Mouse (Mus musculus): Measurements from ENCODE around the gene Zfp710. TPM values are rescaled to one million over a fixed set of nuclear protein-coding genes. Genes with fewer than 3 reads are reported as not detected.

Zfp710 gene
- polyA plus RNA-seq, 1 experiment from 2014 or later = 13.5 TPM

- no peak overlapping the region for H3K9ac ChIP-seq
- no peaks in the 10 kb centered on the region for H3K4me1 ChIP-seq (replicated peaks)
- no peaks in the 10 kb centered on the region for H3K36me3 ChIP-seq
- H3K27ac ChIP-seq = no peak overlapping the region
- peak; percentile 70 for ATAC-seq
- no peak overlapping the region for H3K4me3 ChIP-seq (replicated peaks)
- H3K4me2 ChIP-seq (replicated peaks) = no peak overlapping the region
- 54% methylated on average over 7 of the region's 7 CpGs for WGBS
- no peaks in the 10 kb centered on the region for H3K9me3 ChIP-seq
- no peaks in the 10 kb centered on the region for H3K27me3 ChIP-seq (replicated peaks)
These were observed 10.6 kb upstream of the Zfp710 start for GRCm38 (mm10) chr7:80013884-80014550.

DNA sequence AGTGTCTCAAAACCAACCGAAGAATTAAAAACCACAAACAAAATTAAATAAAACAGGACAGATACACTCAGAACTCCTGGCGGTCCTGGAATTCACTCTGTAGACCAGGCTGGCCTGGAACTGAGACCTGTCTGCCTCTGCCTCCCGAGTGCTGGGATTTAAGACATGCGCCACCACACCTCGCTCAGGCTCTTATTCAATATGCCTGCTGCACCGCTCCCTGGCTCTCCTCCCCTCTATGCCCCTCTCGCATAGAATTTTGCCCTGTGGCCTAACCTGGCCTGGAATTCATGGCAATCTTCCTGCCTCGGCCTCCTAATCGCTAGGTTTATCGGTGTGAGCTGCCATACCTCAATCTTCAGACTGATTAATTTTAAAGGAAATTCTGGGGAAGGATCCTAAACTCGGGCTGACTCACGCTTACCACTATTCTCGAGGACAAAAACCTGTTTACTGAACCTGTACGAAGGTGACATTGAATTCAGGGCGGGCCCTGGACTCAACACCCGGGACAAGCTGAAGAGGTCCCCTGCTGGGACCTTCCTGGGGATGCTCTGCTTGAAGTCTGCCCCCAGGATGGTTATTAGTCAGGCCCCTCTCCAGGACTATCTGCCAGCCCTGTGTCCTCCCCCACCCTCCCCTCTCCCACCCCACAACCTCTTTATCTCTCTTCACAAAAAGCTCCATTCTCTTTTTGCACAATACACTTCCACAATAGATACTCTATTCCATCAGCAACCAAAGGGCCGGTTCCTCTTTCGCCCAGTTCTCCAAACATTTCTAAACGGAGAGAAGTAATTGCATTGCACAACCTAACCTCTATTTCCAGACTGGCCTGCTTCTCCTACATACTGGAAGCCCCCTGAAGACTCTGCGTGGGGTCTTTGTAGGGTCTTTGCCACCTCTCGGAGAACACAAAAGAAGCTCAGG, 9.5 kb upstream of the Zfp710 start:
- H3K4me3 ChIP-seq (replicated peaks) = no peak overlapping the region
- no peak overlapping the region for H3K27ac ChIP-seq
- H3K36me3 ChIP-seq = no peaks in the 10 kb centered on the region
- no peak for ATAC-seq
- WGBS = 87% methylated on average over 21 of the region's 21 CpGs
- no peaks in the 10 kb centered on the region for H3K27me3 ChIP-seq (replicated peaks)
- no peak overlapping the region for H3K9ac ChIP-seq
- no peak overlapping the region for H3K4me2 ChIP-seq (replicated peaks)
- H3K4me1 ChIP-seq (replicated peaks) = no peaks in the 10 kb centered on the region
- no peaks in the 10 kb centered on the region for H3K9me3 ChIP-seq

DNA sequence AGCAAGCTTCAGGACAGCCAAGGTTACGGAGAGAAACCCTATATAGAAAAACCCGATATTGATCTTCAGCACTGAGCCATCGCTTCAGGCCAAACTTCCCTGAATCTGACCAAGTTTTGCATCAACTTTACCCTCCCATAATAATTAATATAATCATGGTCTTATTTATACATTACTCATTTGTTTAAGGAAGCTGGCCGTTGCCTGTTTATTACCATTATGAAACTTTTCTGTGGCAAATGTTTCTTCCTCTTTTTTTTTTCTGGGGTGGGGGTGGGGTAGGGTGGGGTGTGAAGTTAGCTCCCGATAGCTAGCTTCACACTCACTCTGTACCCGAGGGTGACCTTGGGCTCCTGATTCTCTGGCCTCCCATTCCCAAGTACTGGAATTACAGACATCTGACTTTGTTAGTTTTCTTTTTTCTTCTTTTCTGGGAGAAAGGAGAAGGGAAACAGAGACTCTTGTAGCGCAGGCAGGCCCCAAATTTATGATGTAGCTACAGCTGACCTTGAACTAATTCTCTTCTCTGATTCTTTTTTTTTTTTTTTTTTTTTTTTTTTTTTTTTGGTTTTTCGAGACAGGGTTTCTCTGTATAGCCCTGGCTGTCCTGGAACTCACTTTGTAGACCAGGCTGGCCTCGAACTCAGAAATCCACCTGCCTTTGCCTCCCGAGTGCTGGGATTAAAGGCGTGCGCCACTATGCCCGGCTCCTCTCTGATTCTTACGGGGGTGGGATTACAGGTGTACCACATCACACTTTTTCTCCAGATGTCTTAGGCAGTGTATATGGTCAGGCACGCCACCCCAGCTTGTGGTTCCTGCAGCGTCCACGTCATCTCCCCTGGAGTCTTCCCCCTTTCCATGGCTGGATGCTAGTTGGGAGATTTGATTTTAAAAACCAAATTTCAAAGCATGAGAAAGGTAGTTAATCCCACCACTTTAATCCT, 5.8 kb upstream of the Zfp710 start:
- H3K4me2 ChIP-seq (replicated peaks) = no peak overlapping the region
- H3K4me1 ChIP-seq (replicated peaks) = no peaks in the 10 kb centered on the region
- no peak overlapping the region for H3K4me3 ChIP-seq (replicated peaks)
- no peak for ATAC-seq
- WGBS = 67% methylated on average over 16 of the region's 17 CpGs
- H3K27ac ChIP-seq = no peak overlapping the region
- no peak overlapping the region for H3K9ac ChIP-seq
- H3K9me3 ChIP-seq = no peaks in the 10 kb centered on the region
- no peaks in the 10 kb centered on the region for H3K27me3 ChIP-seq (replicated peaks)
- no peaks in the 10 kb centered on the region for H3K36me3 ChIP-seq

DNA sequence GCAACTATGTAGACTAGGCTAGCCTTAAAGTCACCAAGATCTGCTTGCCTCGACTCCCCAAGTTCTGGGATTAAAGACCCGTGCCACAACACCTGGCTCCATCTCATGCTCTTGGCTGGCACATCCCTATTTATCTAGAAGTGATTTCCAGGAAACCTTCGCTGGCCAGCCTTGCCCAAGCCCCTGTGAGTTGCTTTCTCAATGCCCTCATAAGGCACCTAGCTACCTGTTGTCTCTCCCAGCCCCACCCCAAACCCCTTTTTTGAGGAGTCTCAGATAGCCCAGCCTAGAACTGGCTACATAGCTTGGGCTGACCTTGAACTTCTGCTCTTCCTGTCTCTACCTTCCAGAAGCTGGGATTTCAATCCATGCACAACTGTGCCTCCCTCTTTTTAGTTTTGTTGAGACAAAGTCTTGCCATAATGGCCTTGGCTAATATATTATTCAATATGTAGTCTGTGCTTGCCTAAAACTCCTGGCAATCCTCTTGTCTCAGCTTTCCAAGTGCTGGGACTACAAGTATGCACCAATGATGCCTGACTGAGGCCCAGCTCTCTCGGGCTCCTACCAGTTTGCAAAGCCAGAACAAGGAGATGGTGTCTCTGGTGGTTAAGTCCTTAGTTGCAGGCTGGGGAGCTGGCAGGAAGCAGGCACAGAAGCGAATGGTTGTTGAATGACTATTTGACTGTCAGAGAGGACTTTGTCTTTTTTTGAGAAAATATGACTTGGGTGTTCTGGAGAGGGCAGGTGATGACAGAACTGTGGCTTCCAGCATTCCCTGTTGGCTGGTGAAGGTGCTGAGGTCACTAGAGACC, 786 bp upstream of the Zfp710 start:
- no peak for ATAC-seq
- H3K27ac ChIP-seq = peak overlapping the region; percentile 99
- no peaks in the 10 kb centered on the region for H3K9me3 ChIP-seq
- peak overlapping the region; percentile 94 for H3K4me2 ChIP-seq (replicated peaks)
- 68% methylated on average over 5 of the region's 5 CpGs for WGBS
- H3K4me1 ChIP-seq (replicated peaks) = peaks cover 12% of the 10 kb centered on the region
- H3K36me3 ChIP-seq = no peaks in the 10 kb centered on the region
- no peak overlapping the region for H3K9ac ChIP-seq
- no peaks in the 10 kb centered on the region for H3K27me3 ChIP-seq (replicated peaks)
- H3K4me3 ChIP-seq (replicated peaks) = peak overlapping the region; percentile 88

- Histone ChIP-seq H3K4me1 (replicated peaks) (peaks cover 12% of the 10 kb centered on the region), H3K36me3 (no peaks in the 10 kb centered on the region), H3K27ac (peak overlapping the region; percentile 99), H3K4me2 (replicated peaks) (peak overlapping the region; percentile 94), H3K4me3 (replicated peaks) (peak overlapping the region; percentile 88), H3K27me3 (replicated peaks) (no peaks in the 10 kb centered on the region), H3K9me3 (no peaks in the 10 kb centered on the region), H3K9ac (peak overlapping the region; percentile 96)
- peak; percentile 37 for ATAC-seq
- under 1% methylated on average over 28 of the region's 28 CpGs for WGBS
These were observed 940 bp downstream of the Zfp710 start for GRCm38 (mm10) chr7:80025391-80026117.

DNA sequence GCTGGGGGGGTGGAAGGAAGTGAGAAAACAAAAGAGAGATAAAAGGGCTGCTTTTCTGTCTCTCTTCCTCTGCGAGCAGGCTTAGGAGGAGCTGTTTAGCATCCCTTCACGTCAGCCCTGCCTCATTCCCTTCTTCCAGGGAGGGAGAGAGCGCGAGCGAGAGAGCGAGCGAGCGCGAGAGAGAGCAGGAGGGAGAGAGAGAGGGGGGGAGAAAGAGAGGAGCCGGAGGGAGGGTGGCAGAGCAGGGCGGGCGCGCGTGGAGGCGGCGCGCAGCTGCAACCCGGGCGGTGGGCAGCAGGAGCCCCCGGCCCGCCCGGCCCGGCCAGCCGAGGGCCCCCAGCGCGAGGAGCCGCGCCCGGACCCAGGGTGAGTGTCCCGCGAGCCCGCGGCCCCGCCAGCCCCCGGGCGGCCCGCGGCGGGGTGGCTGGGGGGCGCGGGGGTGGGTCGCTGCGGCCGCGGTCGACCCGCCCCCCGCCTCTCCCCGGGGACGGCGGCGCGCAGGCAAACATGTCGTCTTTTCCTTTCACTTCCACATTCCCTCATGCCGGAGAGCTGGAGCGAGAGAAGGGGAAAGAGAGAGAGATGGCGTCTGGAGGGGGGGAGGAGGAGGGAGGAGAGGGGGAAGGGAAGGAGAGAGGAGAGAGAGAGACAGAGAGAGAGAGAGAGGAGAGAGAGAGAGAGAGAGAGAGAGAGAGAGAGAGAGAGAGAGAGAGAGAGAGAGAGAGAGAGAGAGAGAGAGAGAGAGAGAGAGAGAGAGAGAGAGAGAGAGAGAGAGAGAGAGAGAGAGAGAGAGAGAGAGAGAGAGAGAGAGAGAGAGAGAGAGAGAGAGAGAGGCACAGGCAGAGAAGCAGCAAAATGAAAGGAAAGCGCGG, 1.7 kb downstream of the Zfp710 start:
- Histone ChIP-seq H3K4me3 (replicated peaks) (peak overlapping the region; percentile 88), H3K27me3 (replicated peaks) (no peaks in the 10 kb centered on the region), H3K9ac (peak overlapping the region; percentile 96), H3K4me1 (replicated peaks) (peaks cover 12% of the 10 kb centered on the region), H3K4me2 (replicated peaks) (peak overlapping the region; percentile 94), H3K36me3 (no peaks in the 10 kb centered on the region), H3K27ac (peak overlapping the region; percentile 99), H3K9me3 (no peaks in the 10 kb centered on the region)
- peak; percentile 39 for ATAC-seq
- WGBS = under 1% methylated on average over 48 of the region's 59 CpGs

GRCm38 (mm10) chr7:80026990-80027635, 2.5 kb downstream of the Zfp710 start:
- under 1% methylated on average over 63 of the region's 71 CpGs for WGBS
- Histone ChIP-seq H3K36me3 (no peaks in the 10 kb centered on the region), H3K4me2 (replicated peaks) (peak overlapping the region; percentile 79), H3K4me3 (replicated peaks) (peak overlapping the region; percentile 88), H3K27ac (peak overlapping the region; percentile 94), H3K9me3 (no peaks in the 10 kb centered on the region), H3K27me3 (replicated peaks) (no peaks in the 10 kb centered on the region), H3K4me1 (replicated peaks) (peaks cover 18% of the 10 kb centered on the region), H3K9ac (peak overlapping the region; percentile 95)
- 0 out of 2 replicates have a peak, but pooled peaks have one; percentile 4 for ATAC-seq

DNA sequence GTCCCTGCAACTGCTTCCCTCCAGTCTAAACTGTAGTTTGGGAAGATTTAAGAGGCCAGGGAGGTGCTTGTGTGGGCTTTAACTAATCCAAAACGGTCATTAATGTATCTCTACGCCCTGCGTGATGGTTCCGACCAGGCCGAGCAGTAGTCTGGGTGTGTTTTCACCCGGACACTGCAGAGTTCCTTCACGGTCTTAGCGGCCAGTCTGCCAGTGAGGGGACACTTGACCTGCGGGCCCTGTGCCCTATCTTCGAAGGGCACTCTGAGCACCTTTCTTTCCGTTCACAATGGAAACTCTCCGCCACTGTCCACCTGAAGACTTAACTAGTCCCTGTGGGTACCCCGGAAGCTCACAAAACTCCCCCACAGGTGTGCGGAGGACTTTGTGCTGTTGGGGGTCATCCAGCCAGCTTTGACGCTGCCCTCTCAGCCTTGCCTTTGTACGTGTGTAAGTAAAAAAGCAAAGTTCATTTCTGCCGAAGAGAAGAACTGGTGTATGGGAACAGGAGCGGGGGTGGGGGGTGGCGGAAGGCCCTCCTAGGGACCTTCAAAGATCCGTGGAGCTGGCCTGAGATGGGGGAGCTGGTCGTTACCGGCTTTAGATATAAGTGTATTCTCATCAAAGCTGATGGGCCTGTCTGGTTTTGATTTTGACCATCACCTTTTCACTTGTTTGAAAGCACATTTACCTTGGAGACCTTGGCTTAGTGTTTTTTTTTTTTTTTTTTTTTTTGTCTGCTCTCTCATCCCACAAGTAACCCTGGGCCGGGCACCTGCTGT, 3.2 kb downstream of the Zfp710 start:
- Histone ChIP-seq H3K36me3 (no peaks in the 10 kb centered on the region), H3K27me3 (replicated peaks) (no peaks in the 10 kb centered on the region), H3K27ac (peak overlapping the region; percentile 94), H3K4me2 (replicated peaks) (peak overlapping the region; percentile 79), H3K9me3 (no peaks in the 10 kb centered on the region), H3K4me1 (replicated peaks) (peaks cover 22% of the 10 kb centered on the region), H3K4me3 (replicated peaks) (peak overlapping the region; percentile 88), H3K9ac (peak overlapping the region; percentile 95)
- 9% methylated on average over 23 of the region's 23 CpGs for WGBS
- ATAC-seq = no peak

- Histone ChIP-seq H3K9me3 (no peaks in the 10 kb centered on the region), H3K4me1 (replicated peaks) (peaks cover 22% of the 10 kb centered on the region), H3K36me3 (no peaks in the 10 kb centered on the region), H3K4me3 (replicated peaks) (peak overlapping the region; percentile 88), H3K27ac (peak overlapping the region; percentile 38; the same call in 1 of the 2 replicates), H3K4me2 (replicated peaks) (peak overlapping the region; percentile 79), H3K27me3 (replicated peaks) (no peaks in the 10 kb centered on the region), H3K9ac (no peak overlapping the region)
- ATAC-seq = no peak
- WGBS = 32% methylated on average over 3 of the region's 3 CpGs
These were observed 3.8 kb downstream of the Zfp710 start for GRCm38 (mm10) chr7:80028418-80028720.

Measured in intestine, embryonic 15.5 days (tissue).